Mouse (Mus musculus) kidney, postnatal 4 days (tissue): Measurements from ENCODE around the gene Hsd17b2.

Experiments
- DNase-seq, 2 experiments: peaks; one replicate each; pipeline ENCODE4 v3.0.0; 2021; ENCODE audit warnings: mixed read lengths in 2 of 2

Gene Hsd17b2

GRCm38 (mm10) chr8:117775626-117776025 lies 73.9 kb downstream of the Hsd17b2 start:
- DNase-seq: no peak

GRCm38 (mm10) chr8:117776075-117776474 lies 74.4 kb downstream of the Hsd17b2 start:
- DNase-seq: no peak

GRCm38 (mm10) chr8:117778531-117779322 lies 77.0 kb downstream of the Hsd17b2 start:
- DNase-seq: no peak

DNA sequence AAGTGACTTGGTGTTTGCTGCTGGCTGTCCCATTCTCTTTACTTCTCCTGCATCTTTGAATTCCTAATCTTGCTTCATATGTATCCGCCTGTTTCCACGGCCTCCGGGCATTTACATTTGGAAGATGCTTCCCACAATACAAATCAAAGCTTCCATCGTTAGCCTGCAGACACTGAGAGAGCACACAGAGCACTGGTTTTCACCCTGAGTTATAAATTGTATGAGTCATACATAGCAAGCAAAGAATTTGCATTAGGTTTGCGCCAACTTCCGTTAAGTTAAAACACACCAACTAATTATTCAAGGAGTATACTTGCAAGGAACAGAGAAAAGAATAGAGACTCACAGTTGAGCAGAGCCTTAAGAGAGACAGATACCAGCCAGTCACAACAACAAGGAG lies 77.6 kb downstream of the Hsd17b2 start:
- DNase-seq: no peak

GRCm38 (mm10) chr8:117781375-117782129 lies 79.8 kb downstream of the Hsd17b2 start:
- no peak for DNase-seq

DNA sequence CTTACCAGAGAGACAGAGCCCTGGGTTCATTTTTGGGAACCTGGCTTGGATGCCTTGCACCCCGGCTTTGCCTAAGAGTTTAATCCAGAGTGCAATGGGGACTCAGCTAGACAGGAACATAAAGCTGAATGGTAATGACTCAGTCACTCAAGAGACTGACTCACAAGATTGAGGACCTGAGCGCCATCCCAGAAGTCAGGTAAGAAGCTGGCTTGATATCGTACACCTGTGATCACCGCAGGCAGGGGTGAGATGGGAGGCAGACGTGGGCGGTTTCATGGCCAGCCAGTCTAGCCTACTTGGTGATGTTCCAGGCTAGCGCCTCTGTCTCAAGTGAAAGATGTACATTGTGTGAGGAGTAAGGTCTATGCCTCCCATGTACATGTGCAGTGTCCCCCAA lies 81.3 kb downstream of the Hsd17b2 start:
- DNase-seq: no peak

DNA sequence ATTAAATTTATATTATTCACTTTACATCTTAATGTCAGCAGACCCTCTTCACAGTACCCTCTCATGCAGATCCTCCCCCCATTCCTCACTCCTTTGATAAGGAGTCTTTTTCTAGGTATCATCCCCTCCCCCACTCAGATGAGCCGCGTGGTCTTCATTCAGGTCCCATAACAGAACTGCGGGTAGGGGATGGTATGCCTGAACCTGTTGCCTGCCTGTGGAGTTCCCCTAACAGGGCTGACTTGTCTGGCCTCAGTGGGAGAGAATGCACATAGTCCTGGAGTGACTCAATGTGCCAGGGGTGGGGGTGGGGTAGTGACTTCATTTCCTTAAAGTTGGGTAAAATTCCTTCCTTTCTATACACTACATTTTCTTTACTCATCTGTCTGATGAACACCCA lies 84.7 kb downstream of the Hsd17b2 start:
- DNase-seq: no peak

DNA sequence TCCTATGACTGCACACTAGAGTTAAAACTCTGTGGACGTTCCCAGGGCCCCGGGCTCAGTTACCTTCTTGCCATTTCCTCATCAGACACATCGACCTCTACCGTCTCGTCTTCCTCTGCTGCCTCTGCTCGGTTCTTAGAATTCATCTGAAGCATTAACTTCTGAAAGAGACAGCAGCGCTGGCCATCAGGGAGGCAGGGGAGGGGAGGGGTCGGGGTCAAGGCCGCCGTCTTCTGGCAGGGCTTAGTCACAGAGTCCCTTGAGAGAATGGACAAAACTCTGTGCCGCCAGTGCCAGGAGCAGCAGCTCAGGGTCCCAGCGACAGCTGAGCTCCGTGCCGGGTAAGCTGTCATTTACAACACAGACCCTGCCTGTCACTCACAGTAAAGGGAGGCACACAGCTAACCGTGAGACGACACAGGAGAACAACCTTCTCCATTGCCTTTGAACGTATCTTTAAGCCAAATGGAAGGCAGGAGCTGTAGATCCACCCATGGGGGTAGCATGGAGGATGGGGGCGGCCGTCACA lies 91.0 kb downstream of the Hsd17b2 start:
- no peak for DNase-seq

DNA sequence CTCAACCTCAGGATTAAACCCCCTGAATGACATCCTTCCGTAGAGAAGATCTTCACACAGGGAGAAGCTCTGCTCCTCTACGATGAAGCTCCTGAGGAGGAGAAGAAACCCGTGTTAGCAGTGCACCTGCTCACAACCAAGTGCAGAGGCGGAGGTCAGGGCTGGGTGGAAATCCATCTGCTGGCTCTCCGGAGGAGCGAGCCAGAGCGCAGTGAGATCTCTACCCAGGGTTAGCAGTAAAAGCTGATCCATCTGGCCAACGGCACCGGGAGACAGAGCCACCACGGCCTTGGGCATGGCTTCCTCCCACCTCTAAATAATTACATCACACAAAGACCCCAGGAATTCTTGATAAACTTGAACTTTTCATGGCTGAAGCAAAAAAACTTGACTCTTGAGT lies 92.9 kb downstream of the Hsd17b2 start:
- no peak for DNase-seq

GRCm38 (mm10) chr8:117796464-117796863 lies 94.8 kb downstream of the Hsd17b2 start:
- no peak for DNase-seq

GRCm38 (mm10) chr8:117798066-117798465 lies 96.4 kb downstream of the Hsd17b2 start:
- DNase-seq: no peak

DNA sequence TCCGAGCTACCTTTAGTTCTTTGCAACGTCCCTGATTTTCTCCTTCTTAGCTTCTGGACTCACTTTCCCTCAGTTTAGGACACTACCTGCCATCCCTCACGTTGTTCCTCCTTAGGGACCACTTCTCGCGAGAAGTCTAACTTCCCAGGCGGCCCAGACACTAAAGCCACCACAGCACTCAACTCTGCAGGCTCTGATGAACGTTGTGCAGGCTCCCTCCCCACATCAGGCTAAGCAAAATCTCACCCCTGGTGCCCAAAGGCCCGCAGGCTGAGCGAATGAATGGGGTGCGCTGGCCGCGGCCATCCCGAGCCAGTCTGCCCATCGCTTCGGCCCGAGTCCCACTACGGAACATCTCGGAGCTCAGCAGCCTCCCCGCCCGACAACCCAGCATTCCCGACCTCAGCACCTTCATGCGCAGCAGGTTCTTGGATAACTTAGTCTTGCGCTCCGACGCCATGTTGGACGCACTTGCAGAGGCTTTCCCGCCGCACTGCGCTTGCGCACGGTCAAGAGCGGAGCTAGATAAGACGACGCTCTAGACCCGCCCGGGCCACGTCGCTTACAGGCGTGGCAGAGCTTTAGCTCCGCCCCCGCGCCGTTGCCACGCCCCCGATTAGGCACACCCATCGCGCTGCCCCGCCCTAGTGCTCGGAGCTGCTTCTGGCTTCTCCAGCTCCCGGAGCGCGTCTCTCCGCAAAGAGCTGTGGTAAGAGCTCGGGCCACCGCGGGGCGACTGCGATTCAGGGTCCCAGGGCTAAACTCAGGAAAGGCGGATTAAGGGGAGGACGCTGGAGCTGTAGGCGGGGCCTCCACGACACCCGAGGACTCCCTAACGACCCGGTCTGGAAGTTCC lies 100.0 kb downstream of the Hsd17b2 start, which contains the start of gene Mphosph6:
Mphosph6 (minus strand) TSS at position 501 of the 856 bp plus-strand sequence.
- peak; percentile 99 for DNase-seq

GRCm38 (mm10) chr8:117802299-117802689 lies 100.6 kb downstream of the Hsd17b2 start:
- DNase-seq: no peak

GRCm38 (mm10) chr8:117805419-117805818 lies 103.7 kb downstream of the Hsd17b2 start:
- DNase-seq: peak; percentile 46 to 62
